Mouse (Mus musculus) kidney, postnatal 4 days (tissue): Measurements from ENCODE around the gene Tent5d.

ENCODE experiments used
- DNase-seq, 2 experiments: peaks; one replicate each; pipeline ENCODE4 v3.0.0; 2021; ENCODE audit warnings: mixed read lengths in 2 of 2

Gene Tent5d

DNA sequence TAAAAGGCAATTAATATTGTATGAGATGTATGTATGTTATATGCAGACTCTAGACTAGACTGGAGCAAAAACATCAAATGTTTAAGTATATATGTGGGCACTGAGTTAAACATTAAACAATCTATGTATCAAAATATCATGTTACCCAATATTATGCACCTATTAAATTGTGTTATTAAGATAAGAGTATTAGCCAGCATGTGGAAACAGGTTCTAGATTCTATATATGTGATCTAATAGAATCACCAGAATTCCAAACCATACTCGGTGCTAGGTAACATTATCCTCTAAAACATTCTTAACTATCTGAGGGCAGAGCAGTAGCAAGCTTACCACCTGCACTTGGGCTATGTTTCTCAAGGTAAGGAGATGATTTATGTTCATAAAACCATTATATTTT, at the start of gene Tent5d:
Gene Tent5d, plus strand, starts transcription at position 301 of the 400 bp plus-strand sequence.
- DNase-seq: no peak

DNA sequence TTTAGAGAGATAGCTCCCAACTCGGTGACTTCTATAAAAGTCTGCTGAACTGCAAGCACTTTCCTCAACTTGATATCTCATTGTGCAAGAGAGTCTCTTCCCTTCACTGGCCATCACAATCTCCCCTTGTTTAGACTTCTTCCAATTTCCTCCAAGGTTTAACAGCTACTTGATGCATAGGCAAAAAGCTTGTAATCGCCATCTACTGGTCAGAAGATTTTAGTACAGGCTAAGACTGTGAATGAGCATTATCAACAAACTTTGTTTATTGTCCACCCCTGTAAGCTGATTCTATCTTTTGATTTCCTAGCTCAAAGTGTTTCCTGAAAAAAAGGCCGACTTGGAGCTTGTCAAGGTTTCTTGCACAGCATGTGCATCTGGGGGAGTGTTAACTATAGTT, 24.5 kb upstream of the Tent5d start:
- no peak for DNase-seq

DNA sequence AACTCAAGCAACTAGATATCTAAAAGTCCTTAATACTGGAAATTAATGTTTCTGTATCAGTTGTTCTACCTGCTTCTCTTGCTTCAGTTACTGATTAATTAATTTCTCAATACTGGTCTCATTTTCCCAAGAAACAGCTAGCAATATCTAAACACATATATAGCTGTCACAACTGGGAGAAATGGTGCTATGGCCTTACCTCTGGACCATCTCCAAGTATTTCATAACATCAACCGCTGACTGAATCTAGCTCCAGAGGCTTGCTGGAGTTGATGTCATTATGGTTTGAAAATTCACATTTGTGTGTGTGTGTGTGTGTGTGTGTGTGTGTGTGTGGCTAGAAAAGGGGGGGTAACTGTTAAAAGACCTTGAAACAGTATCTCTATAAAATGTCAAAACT, 2.3 kb upstream of the Tent5d start:
- DNase-seq: no peak

DNA sequence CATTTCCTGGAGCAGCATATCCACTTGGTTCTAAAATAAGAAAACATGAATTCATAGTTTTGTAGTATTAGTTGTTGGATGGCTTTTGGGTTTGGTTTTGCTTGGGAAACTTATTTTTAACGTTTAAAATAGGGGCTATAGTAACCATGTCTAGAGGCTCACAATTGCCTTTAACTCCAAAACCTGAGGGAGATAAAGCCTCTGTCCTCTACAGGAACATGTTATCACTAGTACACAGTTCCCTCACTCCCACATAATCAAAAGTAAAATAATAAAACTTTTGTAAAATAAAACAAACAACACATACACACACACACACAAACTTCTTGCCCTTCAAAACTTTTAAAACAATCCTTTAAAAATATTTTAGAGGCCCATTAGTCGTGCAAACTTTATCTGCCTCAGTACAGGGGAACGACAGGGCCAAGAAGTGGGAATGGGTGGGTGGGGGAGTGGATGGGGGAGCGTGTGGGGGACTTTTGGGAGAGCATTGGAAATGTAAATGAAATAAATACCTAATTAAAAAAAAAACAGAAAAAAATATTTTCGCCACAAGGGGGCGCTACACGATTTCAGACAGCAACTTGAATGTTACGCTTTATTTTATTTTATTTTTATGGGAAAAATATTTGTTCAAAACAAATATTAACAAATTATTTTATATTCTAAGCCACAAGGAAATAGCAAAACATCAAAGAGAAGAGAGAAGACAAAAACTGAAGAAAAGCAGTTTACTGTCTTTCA, 1.5 kb upstream of the Tent5d start:
- no peak for DNase-seq

DNA sequence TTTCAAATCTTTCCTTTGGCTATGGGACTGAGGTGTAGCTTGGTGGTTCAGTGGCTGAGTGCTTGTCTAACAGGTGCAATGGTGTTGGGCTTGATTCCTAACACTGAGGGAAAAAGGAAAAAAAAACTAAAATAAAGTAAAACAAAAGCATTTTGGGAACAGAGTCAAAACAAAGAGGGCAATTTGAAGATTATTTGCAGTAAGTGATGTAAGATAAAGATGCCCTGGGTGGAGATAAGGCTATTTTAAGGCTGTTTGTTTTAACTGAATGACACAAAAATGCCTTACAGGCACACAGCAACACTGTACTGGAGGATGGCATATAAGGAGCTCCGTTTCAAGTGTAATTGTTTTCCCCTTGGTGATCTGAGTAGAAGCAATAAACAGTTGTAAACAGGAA, 3.4 kb downstream of the Tent5d start:
- DNase-seq: no peak

DNA sequence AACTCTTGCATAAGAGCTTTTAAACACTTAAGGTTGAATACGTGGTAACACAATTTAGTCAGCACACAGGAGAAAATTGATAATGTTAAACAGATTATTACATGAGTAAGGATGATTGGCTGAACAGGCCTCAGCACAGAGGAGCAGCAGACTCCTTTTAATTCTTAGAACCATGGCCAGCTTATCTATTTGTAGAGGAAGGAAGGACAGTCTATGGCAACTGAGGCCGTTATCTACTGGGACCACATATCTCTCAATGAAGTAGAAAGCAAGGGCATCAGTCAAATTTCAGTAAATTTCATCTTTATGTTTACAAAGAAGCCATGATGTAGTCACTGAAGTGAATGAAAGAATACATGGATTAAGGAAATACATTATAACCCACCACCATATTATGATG, 4.5 kb downstream of the Tent5d start:
- no peak for DNase-seq

DNA sequence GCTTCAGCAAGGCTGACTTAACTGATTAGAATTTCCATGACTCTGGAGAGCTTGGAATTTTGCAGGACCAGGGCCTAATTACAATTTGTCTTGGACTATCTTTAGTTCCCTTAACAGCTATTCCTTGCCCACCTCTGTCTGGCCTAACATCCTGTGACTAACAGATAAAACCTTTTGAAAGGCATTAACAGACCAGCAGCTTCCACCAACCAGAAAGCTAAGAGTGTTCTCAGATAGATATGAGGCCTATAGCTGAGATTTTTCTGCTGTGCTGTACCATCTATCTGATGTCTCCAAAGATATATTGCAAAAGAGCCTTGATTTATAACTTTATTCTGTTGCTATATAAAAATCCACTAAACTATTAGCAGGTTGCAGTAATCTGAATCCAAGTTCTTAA, 19.7 kb downstream of the Tent5d start:
- DNase-seq: no peak

DNA sequence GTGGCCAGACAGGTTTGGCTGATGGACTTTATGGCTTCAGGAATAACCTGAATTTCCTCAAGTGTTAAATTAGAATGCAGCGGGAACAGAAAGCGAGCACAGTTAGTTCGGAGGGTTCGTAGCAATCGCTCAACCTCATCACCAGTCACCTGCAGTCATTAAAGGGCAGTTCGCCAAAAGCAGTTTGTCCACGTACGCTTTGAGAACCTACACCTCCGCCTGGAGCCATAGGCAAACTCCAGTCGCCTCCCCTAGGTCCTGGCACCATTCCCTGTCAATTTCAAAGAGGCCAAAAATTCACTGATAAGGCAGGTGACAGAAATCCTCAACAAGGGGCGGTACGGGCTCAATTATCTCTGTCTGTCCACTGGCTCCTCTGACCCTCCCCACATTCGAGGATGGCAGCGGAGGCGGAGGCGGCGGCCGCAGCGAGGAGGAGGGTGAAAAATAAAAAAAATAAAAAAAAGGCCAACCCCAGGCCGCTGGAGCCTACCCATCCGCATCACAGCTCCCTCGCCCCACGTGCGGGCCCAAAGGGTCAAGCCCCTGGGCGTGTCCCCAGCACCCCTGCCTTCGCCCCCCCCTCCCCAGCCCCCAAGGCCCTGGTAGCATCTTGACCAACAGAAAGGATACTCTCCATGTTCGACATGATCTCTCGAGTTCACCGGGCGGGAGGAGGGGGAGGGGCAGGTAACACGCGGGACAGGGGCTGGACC, 23.3 kb downstream of the Tent5d start:
- peak; percentile 32 to 50 for DNase-seq

DNA sequence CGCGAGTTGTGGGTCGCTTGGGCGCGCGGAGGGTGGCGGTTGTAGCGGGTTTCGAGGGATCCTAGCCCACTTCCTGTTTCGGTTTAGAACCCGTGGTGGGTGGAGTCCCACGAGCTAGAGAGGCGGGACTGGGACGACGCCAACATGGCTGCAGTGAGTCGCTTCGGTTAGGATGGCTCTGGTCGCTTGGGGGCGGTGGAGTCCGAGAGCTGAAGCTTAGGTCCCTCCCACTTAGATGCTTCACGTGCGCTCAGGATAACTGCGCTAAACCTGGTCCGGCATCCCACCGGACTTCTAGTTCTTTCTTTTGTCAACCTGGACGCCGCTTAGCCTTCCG, 23.8 kb downstream of the Tent5d start, which contains the start of gene 2610002M06Rik:
Gene 2610002M06Rik, minus strand, starts transcription at position 117 of the 337 bp plus-strand sequence.
- peak; percentile 91 to 94 for DNase-seq

DNA sequence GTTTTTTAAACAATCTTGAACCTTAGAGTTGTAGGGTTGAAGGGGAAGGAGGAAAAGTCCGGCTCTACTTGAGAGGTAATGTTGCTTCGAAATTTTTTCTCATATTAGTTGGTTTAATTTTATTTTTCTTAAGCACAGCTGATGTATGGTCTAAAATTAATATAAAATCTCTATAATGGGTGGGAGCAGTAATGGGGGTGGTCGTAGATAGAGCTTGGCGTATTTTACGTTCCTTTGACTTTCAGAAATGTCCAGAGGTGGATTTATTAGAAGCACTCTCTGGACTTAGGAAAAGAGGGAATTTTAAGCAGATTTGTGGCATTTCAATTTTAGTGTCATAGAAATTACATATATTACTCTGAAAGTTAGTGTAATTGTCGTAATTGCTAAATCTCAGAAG, 24.3 kb downstream of the Tent5d start:
- no peak for DNase-seq

DNA sequence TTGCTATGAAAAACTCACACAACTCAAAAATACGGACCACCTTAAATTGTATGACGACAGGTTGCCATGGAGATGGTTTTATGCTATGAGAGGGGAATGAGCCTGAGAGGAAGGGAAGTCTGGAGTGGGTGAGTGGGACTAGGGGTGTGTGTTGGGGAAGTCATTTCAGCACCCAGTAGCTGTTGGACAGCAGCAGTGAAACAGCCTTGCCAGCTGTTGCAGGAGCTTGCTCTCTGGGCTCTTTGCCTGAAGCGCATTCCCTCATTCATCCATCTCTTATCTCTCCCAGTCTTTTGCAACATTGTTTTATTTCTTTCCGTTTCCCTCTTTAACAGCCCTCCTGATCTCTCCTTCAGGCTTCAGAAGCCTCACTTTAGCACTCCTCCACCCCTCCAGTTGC, 65.8 kb downstream of the Tent5d start:
- DNase-seq: peak; percentile 17 to 23
